Mouse (Mus musculus) kidney, adult 2 months (tissue): ENCODE results near the gene Midn.

Experiments used
- CTCF ChIP-seq: fragments of 200-500 bp; conservative IDR thresholded peaks from 2 replicates; pipeline ENCODE4 v1.5.1; 2011; ENCODE audit warnings: low read depth, mild to moderate bottlenecking, control low read depth, low read length, moderate library complexity, mixed read lengths; ENCODE audit not compliant: insufficient read depth, insufficient read length
- POLR2A ChIP-seq: fragments of 200-500 bp; IDR thresholded peaks from one replicate; pipeline ENCODE4 v1.6.1; 2011; ENCODE audit warnings: low read depth, low read length, control low read depth

- TF ChIP-seq CTCF (no peak), POLR2A (no peak)
Observed at GRCm38 (mm10) chr10:80153713-80154112, 5.6 kb downstream of the Midn start.
